Mouse (Mus musculus): Measurements from ENCODE around the gene Tlr7.
A peak's percentile ranks its signal among the peaks of the same experiment; 100 is the strongest.

The Tlr7 gene

DNA sequence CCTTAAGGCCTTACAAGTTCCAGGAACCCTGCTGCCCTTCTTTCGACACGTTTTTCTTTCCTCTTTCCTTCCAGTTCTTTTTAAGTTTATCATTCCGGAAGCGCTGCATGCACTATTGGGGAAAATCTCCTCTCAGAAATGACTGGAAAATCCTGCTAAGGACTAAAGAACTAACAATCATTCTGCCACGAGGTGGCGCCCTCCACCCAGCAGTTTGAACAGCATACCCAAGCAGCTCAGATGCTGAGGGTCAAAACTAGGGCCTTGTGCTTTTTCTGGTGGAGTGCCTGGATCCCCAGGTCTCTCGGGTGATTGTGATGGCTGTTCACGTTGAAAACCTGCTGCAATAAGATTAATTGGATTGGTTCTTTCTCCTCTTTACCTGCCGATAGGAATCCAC is 53.4 kb downstream of the Tlr7 start:
- DNase-seq: peak; percentile 12 to 14

DNA sequence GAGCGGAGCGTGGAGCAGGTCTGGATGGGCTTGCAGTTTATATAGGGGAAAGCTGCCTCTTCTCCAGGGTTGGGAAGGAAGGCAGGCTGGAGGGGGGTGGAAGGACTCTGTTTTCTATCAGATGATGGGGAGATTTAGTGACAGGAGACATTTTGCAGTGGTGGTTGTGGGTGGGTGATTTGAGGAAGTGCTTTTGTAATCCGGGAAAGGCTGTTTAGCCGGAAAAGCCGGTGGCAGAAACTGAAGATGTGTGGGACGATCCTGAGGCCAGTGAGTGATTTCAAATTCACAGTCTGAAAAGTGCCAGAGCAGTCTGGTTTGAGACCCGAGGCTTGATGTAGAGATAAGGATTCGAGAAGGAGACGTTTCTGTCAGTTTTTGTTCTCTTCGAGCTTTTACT is 53.8 kb downstream of the Tlr7 start:
- DNase-seq: no peak

DNA sequence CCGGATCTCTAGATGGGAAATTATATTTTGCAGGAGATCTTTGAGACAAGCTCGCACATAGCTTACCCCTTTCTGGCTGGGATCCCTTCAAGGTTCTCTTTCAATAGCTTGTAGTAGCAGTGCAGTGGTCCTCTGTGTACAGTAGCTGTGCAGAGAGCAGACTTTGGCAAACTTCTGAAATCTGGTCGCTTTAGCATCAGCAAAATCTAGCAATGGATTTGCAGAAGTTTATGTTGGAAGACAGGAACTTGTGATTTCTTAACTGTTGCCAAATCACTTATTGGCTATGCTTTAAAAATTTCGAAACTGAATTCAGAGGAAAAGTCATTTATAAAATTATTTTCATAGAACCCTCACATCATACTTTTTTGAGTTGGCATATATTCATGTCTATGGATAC is 66.3 kb downstream of the Tlr7 start, which contains the start of gene Tlr8:
TSS of gene Tlr8 (minus strand) at position 244 of the 400 bp plus-strand sequence.
- no peak for DNase-seq

DNA sequence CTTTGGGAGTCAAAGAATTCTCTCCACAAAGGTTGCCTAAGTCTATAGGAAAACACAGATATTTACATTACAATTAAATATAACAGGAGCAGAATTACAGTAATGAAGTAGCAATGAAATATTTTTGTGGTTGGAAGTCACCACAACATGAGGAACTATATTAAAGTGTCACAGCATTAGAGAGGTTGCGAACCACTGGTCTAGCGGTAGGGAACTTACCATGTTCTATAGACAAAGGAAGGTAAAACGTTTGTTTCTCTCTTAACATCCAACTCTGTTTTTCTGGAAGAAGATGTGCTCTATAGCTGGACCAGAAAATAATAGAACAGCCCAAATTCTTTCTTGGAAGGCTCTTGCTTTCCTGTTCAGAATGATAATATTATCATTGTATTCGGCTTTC is 66.8 kb downstream of the Tlr7 start:
- DNase-seq: no peak
